24 mouse cellular contexts compared by ENCODE assay signal in genomic region chr19:53041570-53041969, GRCm38 (mm10).
"Had no signal": no experiment of that assay in that cellular context is flagged by ENCODE, and none has a peak within 500 bp of the region (broad histone marks: within the 10 kb centered on the region; RNA-seq: fewer than 3 reads in every experiment).

No protein-coding gene starts in this region.

- ATAC-seq: liver, postnatal 0 days; lung, postnatal 0 days; midbrain, embryonic 13.5 days; midbrain, embryonic 16.5 days had no signal

- H3K36me3 ChIP-seq: kidney, embryonic 15.5 days; limb, embryonic 12.5 days; limb, embryonic 15.5 days; midbrain, embryonic 10.5 days; midbrain, embryonic 13.5 days; neural tube, embryonic 13.5 days had no signal

- H3K27ac ChIP-seq: kidney, embryonic 15.5 days; left cerebral cortex, adult 2 months; limb, embryonic 12.5 days; limb, embryonic 15.5 days; liver, embryonic 14.5 days; macrophage; midbrain, embryonic 10.5 days; midbrain, embryonic 13.5 days; neural tube, embryonic 13.5 days had no signal

- H3K27me3 ChIP-seq: kidney, embryonic 15.5 days; limb, embryonic 12.5 days; limb, embryonic 15.5 days; midbrain, embryonic 13.5 days; neural tube, embryonic 13.5 days had no signal

- H3K9me3 ChIP-seq: kidney, embryonic 15.5 days; limb, embryonic 12.5 days; limb, embryonic 15.5 days; midbrain, embryonic 10.5 days; midbrain, embryonic 13.5 days; neural tube, embryonic 13.5 days had no signal

- H3K9ac ChIP-seq: kidney, embryonic 15.5 days; limb, embryonic 12.5 days; limb, embryonic 15.5 days; liver, embryonic 14.5 days; liver, postnatal 0 days; lung, embryonic 14.5 days; midbrain, embryonic 13.5 days; neural tube, embryonic 13.5 days had no signal

- H3K4me2 ChIP-seq: limb, embryonic 12.5 days; limb, embryonic 15.5 days; liver, embryonic 11.5 days; midbrain, embryonic 13.5 days; neural tube, embryonic 13.5 days had no signal

- DNase-seq: kidney, adult 8-10 months; kidney, postnatal 10 days; kidney, postnatal 36 days; left cerebral cortex, postnatal 4 days; liver, postnatal 0 days; lung, embryonic 14.5 days; retina, postnatal 1 day; right cerebral cortex, postnatal 25 days; spleen, adult 18-20 months; thymus, adult 18-20 months; thymus, postnatal 36 days had no signal

- H3K4me3 ChIP-seq: kidney, embryonic 15.5 days; left cerebral cortex, adult 2 months; limb, embryonic 12.5 days; limb, embryonic 15.5 days; midbrain, embryonic 10.5 days; midbrain, embryonic 13.5 days; myocyte; neural tube, embryonic 13.5 days had no signal
